Mouse (Mus musculus) cerebellum, adult (tissue): Measurements from ENCODE around the gene Abcg5.

Experiments
- ATAC-seq: cut with Nextera tagmentation; 2 replicates; pipeline ENCODE4 v1.9.2; 2017; ENCODE audit warnings: mild to moderate bottlenecking, moderate library complexity, mixed read lengths; ENCODE audit not compliant: insufficient number of reproducible peaks, low FRiP score, low TSS enrichment

Gene Abcg5

GRCm38 (mm10) chr17:84682734-84683717, at the start of gene Abcg5:
Abcg5 (minus strand) TSS chr17:84683011.
- ATAC-seq, result no peak

GRCm38 (mm10) chr17:84732612-84733011, 49.8 kb upstream of the Abcg5 start:
- no peak for ATAC-seq

DNA sequence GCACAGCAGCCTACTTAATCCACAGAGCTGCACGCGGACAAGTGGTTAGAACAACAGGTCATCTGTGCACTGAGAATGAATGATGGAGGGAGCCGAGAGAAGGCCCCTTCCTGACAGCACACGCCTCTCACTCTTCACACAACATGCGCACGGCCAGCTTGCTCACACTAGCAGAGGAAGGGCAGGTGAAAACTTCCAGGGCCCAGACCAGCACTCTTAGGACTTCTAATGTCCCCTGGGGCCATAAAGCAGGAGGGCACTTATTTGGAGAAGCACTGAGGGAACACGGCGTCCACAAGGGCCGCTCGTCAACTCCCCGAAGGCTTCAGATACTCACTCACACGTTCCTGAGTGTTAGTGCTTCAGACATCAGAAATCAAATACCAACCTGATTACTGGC, 48.5 kb upstream of the Abcg5 start:
- ATAC-seq, result no peak

DNA sequence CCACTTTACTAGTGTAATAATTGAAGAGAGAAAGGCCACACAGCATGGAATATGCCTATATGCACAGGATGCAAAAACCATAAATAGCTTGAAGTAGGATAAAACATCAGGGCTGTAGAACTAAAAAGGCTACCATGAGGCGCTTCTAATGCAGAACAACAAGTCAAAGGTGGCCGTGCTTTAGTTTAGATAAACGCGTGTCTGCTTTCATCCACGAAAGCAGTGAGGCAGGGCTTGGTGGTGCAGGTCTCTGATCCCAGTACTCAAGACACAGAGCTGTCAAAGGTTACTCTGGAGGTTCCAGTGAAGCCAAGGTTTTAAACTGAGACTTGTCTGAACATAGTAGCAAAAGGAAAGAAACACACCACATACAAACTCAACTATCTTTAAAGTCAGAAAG, 46.3 kb upstream of the Abcg5 start:
- no peak for ATAC-seq

GRCm38 (mm10) chr17:84728201-84728911, 45.5 kb upstream of the Abcg5 start:
- no peak for ATAC-seq

DNA sequence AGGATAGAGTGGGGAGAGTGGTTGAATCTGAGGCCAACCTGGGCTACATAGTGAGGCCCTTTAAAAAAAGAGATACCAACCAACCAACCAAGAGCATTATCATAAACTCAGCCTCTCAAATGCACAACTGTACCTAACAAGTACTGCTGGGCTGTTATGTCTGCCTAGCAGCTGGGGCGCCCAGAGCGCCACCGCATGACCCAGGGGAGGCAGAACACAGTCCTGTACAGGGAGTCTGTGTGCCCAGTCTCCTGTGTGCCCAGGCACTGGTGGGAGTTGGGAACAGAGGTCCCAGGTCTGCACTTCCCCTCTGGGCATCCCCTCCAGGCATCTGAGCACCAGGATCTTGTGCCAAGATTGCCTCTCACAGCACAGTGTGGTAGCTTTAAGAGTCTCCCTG, 42.4 kb upstream of the Abcg5 start:
- ATAC-seq, result no peak

DNA sequence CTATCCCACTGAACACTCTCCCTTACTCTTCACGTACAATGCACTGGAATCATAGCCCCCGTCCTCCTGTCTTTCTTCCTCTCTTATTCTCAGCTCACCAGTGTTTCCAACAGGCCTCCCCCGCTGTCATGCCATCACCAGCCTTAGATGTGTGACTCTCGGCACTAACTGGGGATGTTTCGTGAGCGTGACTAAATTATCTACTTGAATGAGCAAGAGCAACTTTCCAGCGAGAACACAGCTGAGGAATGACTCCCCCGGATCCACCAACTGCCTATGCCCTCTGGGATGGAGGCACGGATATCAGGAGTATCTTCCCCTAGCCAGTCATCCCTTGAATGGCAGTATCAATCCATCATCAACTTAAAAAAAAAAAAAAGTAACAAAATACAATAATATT, 41.2 kb upstream of the Abcg5 start:
- ATAC-seq, result no peak

DNA sequence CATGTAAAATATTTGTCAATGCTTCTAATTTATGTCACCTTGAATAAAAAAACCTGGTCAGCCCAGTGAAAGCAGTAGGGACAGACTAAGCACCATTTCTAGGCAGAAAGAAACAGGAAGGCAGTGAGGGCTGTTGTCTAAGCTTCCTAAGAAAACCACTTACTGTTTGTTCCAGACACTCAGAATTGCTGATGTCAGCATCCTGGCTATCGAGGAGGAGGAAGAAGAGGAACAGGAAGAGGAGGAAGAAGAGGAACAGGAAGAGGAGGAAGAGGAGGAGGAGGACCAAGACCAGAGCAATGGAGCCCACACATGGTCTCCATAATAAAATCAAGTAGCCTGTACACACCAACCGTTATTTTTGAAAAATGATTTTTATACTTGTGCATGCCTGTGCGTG, 36.3 kb upstream of the Abcg5 start:
- ATAC-seq, result no peak

GRCm38 (mm10) chr17:84717416-84717815, 34.6 kb upstream of the Abcg5 start:
- no peak for ATAC-seq

GRCm38 (mm10) chr17:84716252-84716872, 33.6 kb upstream of the Abcg5 start:
- no peak for ATAC-seq

DNA sequence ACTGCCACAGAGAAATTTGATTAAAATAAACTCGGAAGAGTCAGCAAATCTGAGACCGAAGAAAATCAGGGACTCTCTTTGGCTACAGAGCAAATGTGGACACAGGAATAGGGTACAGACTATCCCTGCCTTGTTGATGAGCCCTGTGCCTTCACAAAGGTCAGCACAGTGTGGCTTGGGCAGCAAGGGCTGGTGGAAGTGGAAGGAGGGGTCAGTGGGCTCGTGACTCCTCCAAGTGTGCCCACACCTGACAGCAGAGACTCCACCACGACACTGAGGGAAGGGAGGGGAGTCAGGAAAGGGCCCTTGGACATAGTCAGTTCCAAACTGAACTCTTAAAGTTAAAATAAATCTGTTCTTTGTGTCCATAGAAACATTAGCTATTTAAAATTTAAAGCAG, 32.1 kb upstream of the Abcg5 start:
- no peak for ATAC-seq

DNA sequence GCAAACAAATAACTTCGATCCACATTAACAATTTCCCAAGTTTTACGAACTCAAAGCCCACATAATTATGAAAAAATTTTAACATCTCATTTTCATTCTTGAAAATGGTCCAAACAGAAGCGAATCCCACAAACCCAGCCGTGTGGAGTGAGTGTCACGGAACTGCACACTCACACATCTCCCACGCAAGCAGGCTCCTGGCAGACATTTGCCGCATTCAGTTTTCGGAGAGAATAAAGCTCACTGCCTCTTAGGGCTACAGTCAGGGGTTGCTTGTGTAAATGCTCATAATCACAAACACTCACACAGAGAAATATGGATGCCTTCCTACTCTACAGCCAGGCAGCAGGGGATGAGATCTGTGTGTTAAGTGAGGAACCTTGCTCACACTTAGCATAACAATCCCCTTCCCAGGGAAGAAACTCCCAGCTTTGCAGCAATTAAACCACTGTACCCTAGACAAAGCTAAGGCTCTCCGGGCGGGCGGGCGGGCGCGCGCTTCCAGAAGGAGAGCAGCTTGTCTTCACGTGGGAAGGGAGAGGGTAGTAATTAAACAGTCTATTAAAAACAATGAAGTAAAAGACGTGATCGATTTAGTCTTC, 30.9 kb upstream of the Abcg5 start:
- no peak for ATAC-seq

- ATAC-seq, result no peak
These were observed 26.6 kb upstream of the Abcg5 start for GRCm38 (mm10) chr17:84709403-84709851.

DNA sequence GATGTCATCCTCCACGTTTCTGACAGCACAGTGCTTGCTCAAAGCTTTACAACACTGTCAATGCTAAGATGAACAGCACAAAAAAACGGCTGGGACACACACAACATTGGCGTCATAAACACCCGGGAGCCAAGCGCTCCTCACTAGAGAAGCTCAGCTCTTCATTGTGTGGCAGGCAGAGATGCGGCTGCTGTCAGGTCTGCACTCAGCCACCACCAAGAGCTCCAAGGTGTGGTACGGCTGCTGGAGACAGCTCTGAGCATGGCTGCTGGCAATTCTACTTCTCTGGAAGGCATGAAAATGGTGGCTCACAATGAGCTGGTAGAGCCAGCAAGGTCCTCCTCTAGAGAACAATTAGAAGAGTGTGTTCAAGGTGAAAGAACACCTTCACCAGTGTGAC, 26.0 kb upstream of the Abcg5 start:
- ATAC-seq, result no peak

DNA sequence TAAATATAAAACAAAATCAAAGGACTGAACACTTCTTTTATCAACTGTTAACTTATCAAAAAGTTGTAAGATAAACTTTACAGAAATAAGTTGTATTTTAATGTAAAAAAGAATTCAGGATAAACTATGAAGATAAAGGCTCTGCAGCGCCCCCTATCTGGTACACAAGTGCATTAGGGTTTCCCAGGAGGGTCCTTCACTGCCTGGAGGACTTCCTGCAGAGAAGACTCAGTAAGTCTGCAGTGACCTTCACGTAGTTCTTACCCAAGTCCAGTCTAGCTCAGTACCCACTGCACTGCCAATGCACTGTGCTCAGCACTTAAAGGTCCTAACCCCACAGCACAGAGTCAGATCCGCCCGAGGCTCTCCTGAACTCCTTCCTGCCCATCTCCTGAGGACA, 24.6 kb upstream of the Abcg5 start:
- no peak for ATAC-seq

DNA sequence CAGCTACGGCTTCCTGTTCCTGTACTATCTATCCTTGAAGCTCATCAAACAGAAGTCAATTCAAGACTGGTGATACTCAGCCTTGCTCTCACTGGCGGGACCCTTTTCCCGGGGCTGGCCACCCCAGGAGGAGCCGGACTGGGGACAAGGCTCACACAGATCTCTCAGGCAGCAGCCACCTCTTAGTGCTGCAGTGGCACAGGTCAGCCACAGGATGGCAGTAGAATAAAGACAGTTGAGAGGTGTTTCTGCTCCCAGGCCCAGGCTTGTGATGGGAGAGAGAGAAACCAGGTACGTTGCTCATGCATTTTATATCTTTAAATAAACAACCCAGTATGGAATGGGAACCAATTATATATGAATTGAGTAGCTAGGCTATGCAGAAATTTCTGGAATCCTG, 15.9 kb upstream of the Abcg5 start:
- ATAC-seq, result peak; percentile 47; the same call in 1 of the 2 replicates

DNA sequence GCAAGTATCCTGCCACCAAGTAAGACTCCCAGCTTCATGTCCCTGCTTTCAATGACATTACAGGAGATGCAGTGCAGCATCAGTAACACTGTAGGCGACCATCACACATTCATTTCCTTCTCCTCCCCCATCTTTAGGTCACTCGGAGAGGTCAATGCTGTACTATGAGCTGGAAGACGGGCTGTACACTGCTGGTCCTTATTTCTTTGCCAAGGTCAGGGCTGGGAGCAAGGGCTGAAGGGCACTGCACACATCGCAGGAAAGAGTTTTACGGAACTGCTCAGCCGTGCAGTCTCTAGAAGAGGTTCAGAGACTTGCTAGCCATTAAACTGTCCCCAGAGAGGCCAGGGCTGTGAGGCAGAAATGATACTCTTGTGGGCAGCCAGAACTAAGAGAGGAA, 13.7 kb upstream of the Abcg5 start:
- ATAC-seq, result no peak

DNA sequence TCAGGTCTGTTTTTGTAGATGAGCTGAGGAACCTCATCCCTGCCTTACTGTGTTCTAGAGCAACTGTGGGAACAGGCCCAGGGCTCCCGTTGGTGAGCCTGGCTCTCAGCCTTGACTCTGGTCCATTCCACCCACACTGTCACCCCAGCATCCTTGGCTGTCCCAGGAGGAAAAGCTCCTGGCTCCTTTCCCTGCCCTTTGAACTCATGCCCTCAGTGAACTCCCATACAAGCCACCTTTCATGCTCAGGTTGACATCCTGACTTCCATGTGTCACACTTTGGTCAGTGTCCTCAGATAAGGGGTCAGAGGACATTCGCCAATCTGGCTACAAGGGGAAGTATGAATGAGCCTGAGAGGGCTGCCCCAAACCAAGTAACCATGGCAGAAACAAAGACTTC, 10.9 kb upstream of the Abcg5 start:
- no peak for ATAC-seq

DNA sequence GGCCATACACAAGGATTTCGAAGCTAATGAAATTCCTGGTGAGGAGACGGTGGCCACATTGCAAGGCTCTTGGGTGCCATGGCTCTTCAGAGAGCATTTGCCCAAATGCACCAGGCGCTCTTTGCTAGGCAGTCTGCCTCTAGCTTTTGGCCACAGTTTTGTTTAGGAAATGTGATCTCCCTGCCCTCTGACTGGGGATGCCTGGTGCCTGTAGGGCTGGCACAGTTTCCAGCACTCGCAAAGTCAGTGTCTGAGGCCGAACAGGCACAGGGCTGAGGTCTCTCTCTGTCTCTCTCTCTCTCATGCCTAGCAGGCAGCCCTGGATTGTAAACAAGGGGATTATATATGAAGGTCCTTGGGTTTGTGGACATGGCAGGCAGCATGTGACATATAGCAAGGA, 7.3 kb upstream of the Abcg5 start:
- ATAC-seq, result no peak

- no peak for ATAC-seq
These were observed 6.5 kb upstream of the Abcg5 start for GRCm38 (mm10) chr17:84689316-84689715.

DNA sequence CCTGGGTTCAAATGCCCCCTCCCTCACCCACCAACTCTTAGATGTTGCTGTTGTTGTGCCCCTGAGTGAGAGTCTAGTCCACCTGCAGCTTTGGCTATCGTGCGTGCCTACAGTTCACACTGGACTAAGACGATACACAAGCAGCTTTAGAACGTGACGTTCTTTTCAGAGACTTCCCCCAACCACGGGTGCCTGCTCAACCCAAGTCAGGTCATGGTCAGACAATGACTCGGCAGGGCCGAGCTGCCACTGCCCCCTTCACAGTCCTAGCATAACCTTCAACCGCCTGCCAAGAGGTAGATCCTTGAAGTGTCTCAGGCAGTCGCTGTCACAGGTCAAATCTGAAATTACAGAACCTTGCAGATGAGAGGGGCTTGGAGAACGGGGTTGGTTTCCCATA, 6.0 kb upstream of the Abcg5 start:
- no peak for ATAC-seq
